Mouse (Mus musculus) left cerebral cortex, postnatal 10 days (tissue): ENCODE measurements around the gene Ptms. TPM values are rescaled to one million over a fixed set of nuclear protein-coding genes. Genes with fewer than 3 reads are reported as not detected.
A peak's percentile ranks its signal among the peaks of the same experiment; 100 is the strongest.

Experiments used
- DNase-seq, 2 experiments: peaks; one replicate each; pipeline ENCODE4 v3.0.0; 2021 to 2022; ENCODE audit warnings: low spot score in 2 of 2, mixed read lengths in 1 of 2; ENCODE audit errors: extremely low spot score in 1 of 2
- intact Hi-C: fragments of 180-260 bp; cut with DNase I; formaldehyde crosslinking; loops from one replicate; pipeline ENCODE4 v1.15.1; 2025
- total RNA-seq, 2 experiments: library from RNA; stranded (reverse); gene quantifications; 2 replicates each; pipeline ENCODE4 v1.2.3; 2021

The Ptms gene
- total RNA-seq, 2 experiments from 2014 or later: 1,368 to 1,394 TPM

DNA sequence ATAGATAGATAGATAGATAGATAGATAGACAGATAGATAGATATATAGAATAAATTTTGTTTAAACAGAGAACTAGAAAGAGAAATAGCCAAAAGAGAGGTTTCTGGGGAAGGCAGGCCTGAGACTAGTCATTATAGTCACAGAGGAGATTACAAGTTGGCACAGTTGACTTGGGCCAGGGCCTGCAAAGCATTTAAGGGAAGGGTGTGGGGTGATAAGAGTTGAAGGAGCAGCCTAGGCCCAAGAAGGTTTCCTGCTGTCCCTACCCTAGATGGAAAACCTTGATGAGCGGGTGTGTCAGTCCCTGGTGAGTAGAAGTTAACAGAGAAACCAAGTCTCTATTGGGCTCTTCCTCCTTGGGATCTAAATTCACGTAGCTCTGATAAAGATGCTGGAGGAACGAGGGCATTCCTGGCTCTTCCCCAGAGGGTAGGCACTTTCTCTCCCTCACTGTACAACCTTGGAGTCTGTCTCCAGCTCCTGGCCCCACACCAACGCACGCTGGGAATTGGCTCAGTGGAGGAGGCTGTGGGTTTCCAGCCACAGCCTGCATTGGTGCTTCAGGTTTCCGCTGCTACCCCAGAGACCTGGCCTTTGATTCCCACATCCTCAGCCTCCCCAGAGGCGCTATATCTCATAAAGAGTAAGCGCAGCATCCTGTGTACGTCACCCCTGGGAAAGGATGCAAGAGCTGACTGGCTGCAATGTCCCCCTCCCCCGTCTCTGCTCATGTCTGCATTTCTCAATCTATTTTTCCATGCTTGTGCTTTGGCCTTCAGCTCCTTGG lies 35.0 kb downstream of the Ptms start:
- DNase-seq: peak in 1 of 2 experiments; percentile 81
- intact Hi-C loops: no loop called here

DNA sequence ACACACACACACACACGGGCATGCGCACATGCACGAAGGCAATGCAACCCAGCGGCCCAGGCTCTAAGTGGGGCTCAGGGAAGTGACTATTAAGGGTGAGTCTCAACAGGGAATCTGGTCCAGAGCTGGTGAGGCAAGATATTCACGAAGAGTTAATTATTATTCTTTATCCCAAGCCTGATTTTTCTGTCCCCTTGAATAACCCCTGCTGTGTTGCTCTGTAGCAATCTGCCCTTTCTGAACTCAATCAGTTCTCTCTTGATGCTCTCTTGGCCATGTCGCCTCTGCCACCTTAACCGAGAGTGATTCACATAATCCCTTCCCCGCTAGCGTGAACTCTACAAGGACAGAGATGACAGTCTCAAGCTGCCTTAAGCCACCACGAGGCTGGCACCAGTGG lies 36.6 kb downstream of the Ptms start:
- intact Hi-C loops: no loop called here
- no peak for DNase-seq

DNA sequence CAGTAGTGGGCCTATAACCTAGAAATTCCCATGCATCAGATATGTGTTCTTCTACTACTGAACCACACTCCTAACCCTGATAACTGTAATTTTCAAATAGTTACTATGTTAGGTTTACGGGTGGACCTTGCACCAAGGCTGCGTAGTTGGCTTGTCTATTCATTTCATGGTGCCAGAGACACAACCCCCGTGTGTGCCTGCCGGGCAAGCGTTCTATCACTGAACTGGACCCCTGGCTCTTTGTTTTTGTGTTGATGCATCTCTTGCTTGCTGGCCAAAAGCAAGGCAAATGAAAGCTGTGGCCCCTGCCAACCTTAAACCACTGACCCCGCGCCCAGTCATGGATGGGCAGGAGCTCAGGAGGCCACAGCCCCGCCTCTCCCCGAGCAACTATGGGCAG lies 38.1 kb downstream of the Ptms start:
- intact Hi-C loops: no loop called here
- no peak for DNase-seq

DNA sequence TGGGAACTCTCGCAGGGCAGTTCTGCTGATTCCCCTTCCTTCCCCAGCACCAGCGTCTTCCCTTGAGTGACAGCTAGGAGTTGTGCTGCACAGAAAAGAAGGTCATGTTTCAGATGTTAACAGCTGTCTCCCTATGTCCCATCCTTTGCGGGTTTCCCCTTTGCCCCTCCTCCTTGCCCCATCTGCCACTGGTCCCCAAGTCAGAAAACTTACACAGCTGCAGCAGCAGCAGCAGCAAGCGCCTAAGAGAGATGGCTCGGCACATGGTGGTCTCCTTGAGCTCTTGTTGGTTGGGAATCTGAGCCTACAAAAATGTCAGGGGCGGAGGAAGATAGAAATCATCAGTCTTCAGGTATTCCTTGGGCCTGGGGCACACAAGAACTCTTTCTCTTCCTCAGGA lies 40.5 kb downstream of the Ptms start:
- intact Hi-C loops: no loop called here
- no peak for DNase-seq

DNA sequence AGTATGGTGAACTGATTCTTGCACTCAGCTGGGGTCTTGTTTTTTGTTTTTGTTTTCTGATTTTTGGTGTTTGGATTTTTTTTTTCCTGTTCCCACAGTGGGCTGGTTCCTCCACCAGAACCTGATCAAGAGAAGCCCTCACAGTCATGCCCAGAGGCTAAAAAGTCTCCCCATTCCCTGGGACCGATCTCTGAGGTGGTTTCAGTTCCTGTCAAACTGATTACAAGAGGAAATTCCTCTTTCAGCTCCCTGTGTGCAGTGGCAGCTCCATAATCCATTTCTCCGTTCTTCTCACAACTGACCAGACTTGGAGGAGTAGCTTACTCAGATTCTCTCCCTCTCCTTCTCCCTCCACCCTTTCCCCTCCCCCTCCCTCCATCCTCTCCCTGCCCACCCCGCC lies 45.6 kb downstream of the Ptms start:
- intact Hi-C loops: no loop called here
- no peak for DNase-seq

GRCm38 (mm10) chr6:124866560-124866959 lies 53.3 kb downstream of the Ptms start:
- intact Hi-C loops: no loop called here
- no peak for DNase-seq

DNA sequence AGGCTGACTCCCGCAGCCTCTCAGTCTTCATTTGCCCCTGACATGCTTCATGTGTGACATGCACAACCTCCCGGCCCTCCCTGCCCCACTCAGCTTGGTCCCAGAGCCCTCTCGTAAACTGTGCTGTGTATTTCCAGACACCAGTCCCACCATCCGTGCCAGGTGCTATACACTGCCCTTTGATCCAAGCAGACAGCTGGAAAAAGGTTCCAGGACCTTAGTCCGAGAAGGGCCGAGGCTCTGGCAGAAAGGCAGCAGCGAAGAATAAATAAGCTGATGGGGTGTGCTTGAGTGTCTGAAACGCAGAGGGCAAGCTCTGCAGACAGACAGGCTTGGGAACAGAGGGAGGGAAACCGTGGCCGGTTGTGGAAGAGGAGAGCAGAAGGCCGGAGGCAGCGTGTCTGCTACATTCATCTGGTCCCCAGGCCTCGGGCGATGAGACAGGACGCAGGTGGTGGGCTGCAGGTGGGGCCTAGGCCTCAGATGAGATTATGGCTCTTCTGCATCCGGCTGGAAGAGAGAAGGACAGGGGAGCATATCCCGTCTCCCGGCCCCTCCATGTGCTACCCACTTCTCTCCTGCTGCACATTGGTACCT lies 54.0 kb downstream of the Ptms start:
- intact Hi-C loops: no loop called here
- no peak for DNase-seq

Other genes with a start within 250 kb of the Ptms start
- gene Emg1, start 207.9 kb downstream of the Ptms start, total RNA-seq: 10 to 100 TPM; 38.0 to 42.6 TPM
- 100 to 1,000 TPM; 151 to 160 TPM for gene Phb2, start 207.8 kb downstream of the Ptms start, total RNA-seq
- gene Ptpn6, start 181.4 kb downstream of the Ptms start, total RNA-seq: 1 to 10 TPM; 3.4 to 4.7 TPM
- 100 to 1,000 TPM; 298 to 316 TPM for gene Grcc10, start 178.7 kb downstream of the Ptms start, total RNA-seq
- gene Gm45234, start 164.1 kb downstream of the Ptms start, total RNA-seq: not detected
- gene Atn1, start 163.6 kb downstream of the Ptms start, total RNA-seq: 100 to 1,000 TPM; 156 to 158 TPM
- 100 to 1,000 TPM; 466 to 486 TPM for gene Eno2, start 150.4 kb downstream of the Ptms start, total RNA-seq
- gene Lrrc23, start 140.4 kb downstream of the Ptms start, total RNA-seq: under 1 TPM; 0.41 to 0.77 TPM
- 1 to 10 TPM; 4.4 to 5.3 TPM for gene Spsb2, start 111.4 kb downstream of the Ptms start, total RNA-seq
- gene Tpi1, start 105.8 kb downstream of the Ptms start, total RNA-seq: 100 to 1,000 TPM; 512 to 527 TPM
- gene Usp5, start 90.6 kb downstream of the Ptms start, total RNA-seq: 100 to 1,000 TPM; 194 to 200 TPM
- 1 to 10 TPM; 2.8 to 4.4 TPM for gene Cdca3, start 90.6 kb downstream of the Ptms start, total RNA-seq
- under 1 TPM; 0.19 to 0.28 TPM for gene Gnb3, start 79.8 kb downstream of the Ptms start, total RNA-seq
- 10 to 100 TPM; 30.7 to 32.5 TPM for gene P3h3, start 62.4 kb downstream of the Ptms start, total RNA-seq
- gene Gpr162, start 56.1 kb downstream of the Ptms start, total RNA-seq: 100 to 1,000 TPM; 214 to 216 TPM
- gene Cd4, start 31.9 kb downstream of the Ptms start, total RNA-seq: 1 to 10 TPM; 1.2 to 3.7 TPM
- gene Lag3, start 8.4 kb downstream of the Ptms start, total RNA-seq: 1 to 10 TPM; 1.4 to 1.5 TPM
- gene Mlf2, start 11.3 kb upstream of the Ptms start, total RNA-seq: 100 to 1,000 TPM; 597 to 610 TPM
- 100 to 1,000 TPM; 115 to 116 TPM for gene Cops7a, start 45.4 kb upstream of the Ptms start, total RNA-seq
- gene Pianp, start 76.6 kb upstream of the Ptms start, total RNA-seq: 100 to 1,000 TPM; 116 TPM
- gene Zfp384, start 89.0 kb upstream of the Ptms start, total RNA-seq: 10 to 100 TPM; 41.0 to 41.2 TPM
- 10 to 100 TPM; 56.9 to 59.9 TPM for gene Ing4, start 119.7 kb upstream of the Ptms start, total RNA-seq
- gene Acrbp, start 129.6 kb upstream of the Ptms start, total RNA-seq: 1 to 10 TPM; 8.0 to 8.7 TPM
- 1 to 10 TPM in 1 of 2 experiments, under 1 TPM in 1; 0.45 to 1.0 TPM for gene Lpar5, start 147.8 kb upstream of the Ptms start, total RNA-seq
- 100 to 1,000 TPM; 147 to 157 TPM for gene Chd4, start 175.9 kb upstream of the Ptms start, total RNA-seq
- gene Nop2, start 211.8 kb upstream of the Ptms start, total RNA-seq: 10 to 100 TPM; 32.4 to 35.6 TPM
- gene Iffo1, start 225.1 kb upstream of the Ptms start, total RNA-seq: 10 to 100 TPM; 38.7 to 40.2 TPM
- 1,000 to 10,000 TPM; 1,896 to 1,966 TPM for gene Gapdh, start 246.4 kb upstream of the Ptms start, total RNA-seq